Mouse (Mus musculus): ENCODE measurements around the gene Iqschfp.

Iqschfp gene

GRCm38 (mm10) chr3:68610598-68611261 is 718.7 kb downstream of the Iqschfp start:
- DNase-seq, result no peak

- DNase-seq, result peak; percentile 25 to 57
Measured at GRCm38 (mm10) chr3:68615042-68615810, 723.2 kb downstream of the Iqschfp start.

GRCm38 (mm10) chr3:68616363-68616762 is 724.3 kb downstream of the Iqschfp start:
- no peak for DNase-seq

GRCm38 (mm10) chr3:68617708-68618107 is 725.7 kb downstream of the Iqschfp start:
- DNase-seq, result no peak

- peak in 1 of 2 experiments; percentile 31 for DNase-seq
Measured at GRCm38 (mm10) chr3:68619097-68619496, 727.1 kb downstream of the Iqschfp start.

GRCm38 (mm10) chr3:68621971-68622370 is 729.9 kb downstream of the Iqschfp start:
- peak in 1 of 2 experiments; percentile 4 for DNase-seq

GRCm38 (mm10) chr3:68623036-68623435 is 731.0 kb downstream of the Iqschfp start:
- DNase-seq, result no peak

GRCm38 (mm10) chr3:68624471-68624870 is 732.4 kb downstream of the Iqschfp start:
- no peak for DNase-seq

- DNase-seq, result no peak
Measured at GRCm38 (mm10) chr3:68630261-68630660, 738.2 kb downstream of the Iqschfp start.

- no peak for DNase-seq
Measured at GRCm38 (mm10) chr3:68630821-68631220, 738.8 kb downstream of the Iqschfp start.

GRCm38 (mm10) chr3:68632714-68633113 is 740.7 kb downstream of the Iqschfp start:
- no peak for DNase-seq

- DNase-seq, result no peak
Measured at GRCm38 (mm10) chr3:68633577-68633976, 741.5 kb downstream of the Iqschfp start.

GRCm38 (mm10) chr3:68637960-68638359 is 745.9 kb downstream of the Iqschfp start:
- DNase-seq, result no peak

GRCm38 (mm10) chr3:68638703-68639102 is 746.7 kb downstream of the Iqschfp start:
- DNase-seq, result no peak

- DNase-seq, result no peak
Measured at GRCm38 (mm10) chr3:68642935-68643334, 750.9 kb downstream of the Iqschfp start.

- peak in 1 of 2 experiments; percentile 29 for DNase-seq
Measured at GRCm38 (mm10) chr3:68646387-68647130, 754.5 kb downstream of the Iqschfp start.

- no peak for DNase-seq
Measured at GRCm38 (mm10) chr3:68647282-68647681, 755.2 kb downstream of the Iqschfp start.

- no peak for DNase-seq
Measured at GRCm38 (mm10) chr3:68650251-68650650, 758.2 kb downstream of the Iqschfp start.

GRCm38 (mm10) chr3:68656607-68657352 is 764.7 kb downstream of the Iqschfp start:
- DNase-seq, result no peak

GRCm38 (mm10) chr3:68657589-68658245 is 765.7 kb downstream of the Iqschfp start:
- no peak for DNase-seq

GRCm38 (mm10) chr3:68659996-68660395 is 768.0 kb downstream of the Iqschfp start:
- DNase-seq, result no peak

GRCm38 (mm10) chr3:68660538-68660937 is 768.5 kb downstream of the Iqschfp start:
- peak; percentile 52 to 66 for DNase-seq
